Mouse (Mus musculus): ENCODE measurements around the gene Rela.
A peak's percentile ranks its signal among the peaks of the same experiment; 100 is the strongest.

The Rela gene

DNA sequence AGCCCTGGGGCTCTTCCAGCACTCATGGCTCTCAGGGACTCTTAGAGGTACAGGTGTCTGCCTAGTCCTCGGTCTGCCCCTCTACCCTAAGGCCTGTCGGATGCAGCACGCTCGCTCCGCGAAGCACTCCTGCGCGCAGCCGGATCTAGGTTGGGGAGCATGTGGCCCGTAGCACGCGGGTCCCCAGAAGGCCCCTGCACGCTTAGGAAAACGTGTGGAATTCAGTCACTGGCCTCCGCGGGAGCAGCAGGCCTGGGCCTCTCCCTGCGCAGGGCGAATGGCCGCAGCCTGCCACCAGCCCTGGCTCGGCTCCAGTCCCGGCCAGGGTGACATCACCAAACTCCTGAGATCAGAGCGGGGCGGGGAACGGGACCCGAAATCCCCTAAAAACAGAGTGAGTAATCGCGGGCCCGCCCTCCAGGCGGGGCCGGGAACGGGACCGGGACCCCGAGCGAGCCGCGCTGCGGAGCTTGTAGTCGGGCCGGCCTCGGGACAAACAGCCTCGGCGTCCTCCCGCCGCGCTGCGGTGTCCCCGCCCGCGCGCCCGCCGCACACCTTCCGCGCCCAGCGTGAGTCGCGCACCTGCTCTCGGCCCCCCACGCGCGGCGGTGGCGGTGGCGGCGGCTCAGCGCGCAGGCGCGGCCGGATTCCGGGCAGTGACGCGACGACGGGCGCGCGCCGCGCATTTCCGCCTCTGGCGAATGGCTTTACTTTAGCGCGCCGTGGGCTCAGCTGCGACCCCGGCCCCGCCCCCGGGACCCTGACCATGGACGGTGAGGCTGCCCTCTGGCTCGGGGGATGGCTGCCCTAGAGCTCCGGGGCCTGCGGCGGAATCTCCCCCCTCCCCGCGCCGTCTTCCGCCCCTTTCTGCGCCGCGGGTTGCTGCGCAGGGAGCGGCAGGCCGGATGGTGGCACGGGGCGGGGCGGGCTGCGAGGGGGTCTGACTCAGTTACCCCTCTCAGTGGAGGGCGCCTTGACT, at the start of gene Rela:
Gene Rela, plus strand, starts transcription at position 415 of the 979 bp plus-strand sequence.
- DNase-seq = peak; percentile 100

DNA sequence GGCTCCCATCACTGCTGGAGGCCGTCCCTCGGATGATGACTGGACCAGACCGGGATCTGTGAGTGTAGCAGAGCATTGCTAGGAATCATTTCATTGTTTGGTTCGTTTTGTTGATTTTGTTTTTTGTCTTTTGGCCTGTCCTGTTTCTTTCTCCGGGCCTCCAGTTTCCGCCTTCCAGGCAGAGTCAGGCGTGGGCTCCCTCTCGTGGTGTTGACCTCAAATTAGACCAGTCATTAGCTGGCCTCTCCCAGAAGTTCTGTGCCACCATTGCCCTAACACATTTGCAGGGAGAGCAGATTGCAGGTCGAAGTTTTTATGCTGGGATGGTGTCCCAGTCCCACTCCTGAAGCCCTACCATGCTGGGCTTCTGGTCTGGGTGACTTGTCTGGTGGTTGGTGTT, 48.1 kb upstream of the Rela start:
- DNase-seq = peak; percentile 74

DNA sequence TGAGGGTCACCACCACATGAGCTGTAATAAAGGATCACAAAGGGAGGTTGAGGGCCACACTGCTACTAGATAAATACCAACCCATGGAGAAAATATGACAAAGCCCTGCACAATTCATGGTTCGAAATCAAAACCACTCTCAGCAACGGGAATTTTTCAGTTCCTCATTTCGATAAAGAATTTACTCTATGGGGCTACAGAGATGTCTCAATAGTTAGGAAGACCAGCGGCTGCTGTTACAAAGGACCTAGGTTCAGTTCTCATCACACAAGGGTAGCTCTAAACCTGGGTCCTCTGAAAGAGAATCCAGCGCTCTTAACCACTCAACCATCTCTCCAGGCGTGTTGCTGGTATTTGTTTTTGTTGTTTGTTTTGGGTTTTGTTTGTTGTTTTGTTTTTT, 45.4 kb upstream of the Rela start:
- DNase-seq = no peak

DNA sequence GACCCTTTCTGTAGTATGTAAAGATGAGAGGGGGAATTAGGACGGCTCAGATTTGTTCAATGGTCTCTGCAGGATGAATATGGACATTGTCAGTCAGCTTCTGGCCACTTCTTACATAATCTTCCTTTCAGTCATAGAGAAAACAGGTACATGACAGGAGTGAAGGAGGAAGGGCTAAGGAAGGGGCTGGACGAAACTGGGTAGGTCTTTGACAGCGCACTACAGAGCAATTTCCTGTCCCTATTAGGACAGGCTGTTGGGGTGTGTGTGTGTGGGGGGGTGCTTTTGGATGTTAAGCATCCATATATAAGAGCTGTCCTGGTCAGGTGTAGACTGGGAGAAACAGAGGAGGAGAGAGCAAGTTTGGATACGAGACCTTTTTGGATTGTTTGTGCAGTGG, 38.1 kb upstream of the Rela start:
- DNase-seq = no peak

DNA sequence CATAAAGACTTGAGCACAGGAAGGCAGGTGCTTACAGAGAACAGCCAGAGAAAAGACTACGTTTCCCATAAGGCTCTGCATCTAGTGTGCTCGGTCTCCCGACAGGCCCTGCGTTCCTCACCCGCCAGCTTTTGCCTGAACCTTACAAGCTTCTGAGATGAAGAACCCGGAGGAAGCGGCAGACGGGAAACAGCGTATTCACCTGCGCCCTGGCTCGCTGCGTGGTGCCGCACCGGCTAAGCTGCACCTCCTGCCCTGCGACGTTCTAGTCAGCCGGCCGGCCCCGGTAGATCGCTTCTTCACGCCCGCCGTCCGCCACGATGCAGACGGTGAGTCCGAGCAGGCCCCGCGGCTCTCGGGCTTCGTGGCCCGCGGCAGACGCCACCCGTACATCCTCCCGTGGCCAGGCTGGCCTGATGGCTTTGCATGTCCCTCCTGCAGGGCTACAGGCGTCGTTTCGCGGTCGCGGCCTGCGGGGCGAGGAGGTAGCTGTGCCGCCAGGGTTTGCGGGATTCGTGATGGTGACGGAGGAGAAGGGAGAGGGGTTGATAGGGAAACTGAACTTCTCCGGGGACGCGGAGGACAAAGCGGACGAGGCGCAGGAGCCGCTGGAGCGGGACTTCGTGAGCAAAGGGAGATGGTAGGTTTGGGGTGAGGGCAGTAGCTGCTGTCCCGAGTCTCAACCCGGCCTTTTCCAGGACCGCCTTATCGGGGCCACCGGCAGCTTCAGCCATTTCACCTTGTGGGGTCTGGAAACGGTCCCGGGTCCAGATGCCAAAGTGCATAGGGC, 35.3 kb upstream of the Rela start, which contains the start of gene Rnaseh2c:
Gene Rnaseh2c, plus strand, starts transcription at position 122 of the 790 bp plus-strand sequence.
- DNase-seq = peak; percentile 97

DNA sequence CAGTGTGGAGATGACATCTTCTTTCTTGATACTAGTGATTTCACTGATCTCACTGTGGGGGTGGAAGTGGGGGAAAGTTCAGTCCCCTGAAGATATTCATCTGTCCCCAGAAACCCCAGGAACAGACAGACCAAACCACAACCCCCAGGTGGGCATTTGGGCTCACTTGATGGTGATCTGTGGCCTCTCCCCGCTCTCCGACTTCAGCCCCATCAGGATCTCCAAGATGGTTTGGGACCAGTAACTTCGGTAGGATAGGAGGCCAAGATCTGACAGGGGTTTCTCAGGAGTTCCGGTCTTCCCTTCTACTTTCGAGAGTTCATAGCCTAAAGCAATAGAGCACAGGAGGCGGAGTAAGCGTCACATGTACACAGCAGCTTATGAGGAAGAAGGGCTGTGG, 33.6 kb upstream of the Rela start:
- peak; percentile 90 for DNase-seq

DNA sequence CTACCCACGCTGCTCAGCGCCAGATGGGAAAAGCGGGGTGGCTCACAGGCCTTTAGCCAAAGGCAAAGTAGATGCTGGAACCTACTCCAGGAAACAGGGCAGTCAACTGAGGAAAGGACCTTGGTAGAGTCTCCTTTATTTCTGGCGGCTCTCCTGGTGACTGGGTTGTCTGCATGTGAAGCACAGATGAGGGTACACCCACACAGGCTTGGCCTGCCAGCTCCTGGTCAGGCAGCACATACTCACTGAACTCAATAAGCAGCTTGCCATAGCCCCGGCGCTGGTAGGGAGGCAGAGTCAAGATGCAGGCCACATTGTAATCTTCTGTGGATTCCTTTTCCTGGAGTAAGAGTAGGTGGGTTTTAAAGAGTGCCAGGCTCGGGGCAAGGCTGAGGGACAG, 32.2 kb upstream of the Rela start:
- no peak for DNase-seq

DNA sequence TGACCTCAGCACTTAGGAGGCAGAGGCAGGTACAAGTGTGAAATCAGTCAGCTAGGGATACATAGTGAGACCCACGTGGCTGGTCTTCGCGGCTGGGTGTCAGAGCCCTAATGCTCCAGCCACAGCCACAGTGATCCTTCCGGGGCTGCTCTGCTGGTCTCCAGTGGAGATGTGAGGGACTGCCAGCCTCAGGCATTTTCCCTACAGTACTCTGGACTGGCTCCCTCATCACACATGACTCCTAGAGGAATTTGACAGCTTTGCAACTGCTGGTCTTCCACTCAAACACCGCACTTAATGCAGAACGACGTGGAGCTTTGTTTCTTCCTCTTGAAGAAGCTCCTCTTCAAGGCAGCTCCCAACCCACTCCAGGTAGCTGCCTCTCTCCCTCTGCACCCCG, 31.1 kb upstream of the Rela start:
- no peak for DNase-seq

DNA sequence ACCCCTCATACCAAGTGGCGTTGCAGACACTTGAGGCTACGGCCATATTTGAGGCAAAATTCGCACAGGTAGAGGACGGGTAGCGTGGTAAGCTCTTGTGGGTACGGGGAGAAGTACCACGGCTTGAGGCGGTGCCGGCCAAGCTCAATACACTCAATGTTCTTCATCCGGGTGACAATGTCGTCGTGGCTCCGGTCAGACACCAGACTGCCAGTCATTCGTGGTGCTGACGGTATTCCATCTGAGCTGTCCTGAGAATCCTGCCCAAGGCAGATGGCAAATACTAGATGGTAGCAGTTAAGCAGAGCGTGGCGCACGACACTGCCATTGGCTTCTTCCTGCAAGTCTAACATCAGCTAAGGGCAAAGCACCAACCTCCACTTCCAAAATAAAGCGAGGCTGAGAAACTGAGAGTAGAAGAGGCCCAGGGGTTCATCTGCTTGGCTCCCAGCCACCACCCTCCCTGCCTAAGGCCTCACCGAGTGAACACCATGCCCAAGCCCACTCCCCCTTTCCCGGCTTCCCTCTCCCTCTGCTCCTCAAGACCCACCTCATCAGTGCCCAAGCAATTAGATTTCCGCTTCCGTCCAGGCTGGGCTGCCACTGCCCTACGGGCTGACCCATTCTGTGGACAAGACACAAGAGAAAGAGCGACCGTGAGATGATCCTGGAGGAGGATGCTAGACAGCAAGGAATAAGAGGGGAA, 29.4 kb upstream of the Rela start:
- DNase-seq = peak; percentile 92

DNA sequence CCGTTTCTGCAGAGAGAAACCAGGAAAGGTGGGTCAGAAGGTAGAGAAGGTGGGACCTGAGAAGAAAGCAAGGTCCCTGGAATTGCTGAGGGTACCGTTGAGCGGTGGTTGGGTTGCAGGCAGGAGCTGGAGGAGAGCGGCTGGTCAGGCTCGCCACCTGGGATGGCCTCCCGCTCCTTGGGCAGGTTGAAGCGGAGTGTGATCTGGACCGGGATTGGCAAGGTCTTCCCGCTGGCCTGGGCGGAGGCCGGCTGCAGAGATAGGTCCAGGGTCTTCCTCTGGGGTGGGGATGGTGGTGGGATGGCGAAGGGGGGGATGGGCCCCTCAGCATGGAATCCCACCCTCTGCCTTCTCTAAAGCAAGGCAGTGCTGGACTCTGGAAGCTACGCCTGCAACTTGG, 28.6 kb upstream of the Rela start:
- peak; percentile 92 for DNase-seq

DNA sequence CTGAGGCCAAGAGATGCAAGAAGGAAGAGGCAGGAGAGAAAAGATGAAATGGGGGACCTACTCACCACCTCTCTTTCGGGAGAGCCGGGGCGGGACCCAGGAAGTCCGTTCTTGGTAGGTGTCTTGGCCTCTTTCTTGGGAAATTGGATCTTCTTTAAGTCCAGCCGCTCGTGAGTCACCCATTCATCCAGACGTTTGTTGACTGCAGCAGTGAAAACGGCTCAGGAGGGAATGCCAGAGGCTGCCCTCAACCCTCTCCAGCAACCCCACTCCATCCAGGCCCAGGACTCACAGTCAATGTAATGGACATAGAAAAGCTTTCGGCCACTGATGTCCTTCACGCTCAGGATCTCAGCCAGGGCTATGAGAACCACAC, 28.1 kb upstream of the Rela start:
- no peak for DNase-seq

DNA sequence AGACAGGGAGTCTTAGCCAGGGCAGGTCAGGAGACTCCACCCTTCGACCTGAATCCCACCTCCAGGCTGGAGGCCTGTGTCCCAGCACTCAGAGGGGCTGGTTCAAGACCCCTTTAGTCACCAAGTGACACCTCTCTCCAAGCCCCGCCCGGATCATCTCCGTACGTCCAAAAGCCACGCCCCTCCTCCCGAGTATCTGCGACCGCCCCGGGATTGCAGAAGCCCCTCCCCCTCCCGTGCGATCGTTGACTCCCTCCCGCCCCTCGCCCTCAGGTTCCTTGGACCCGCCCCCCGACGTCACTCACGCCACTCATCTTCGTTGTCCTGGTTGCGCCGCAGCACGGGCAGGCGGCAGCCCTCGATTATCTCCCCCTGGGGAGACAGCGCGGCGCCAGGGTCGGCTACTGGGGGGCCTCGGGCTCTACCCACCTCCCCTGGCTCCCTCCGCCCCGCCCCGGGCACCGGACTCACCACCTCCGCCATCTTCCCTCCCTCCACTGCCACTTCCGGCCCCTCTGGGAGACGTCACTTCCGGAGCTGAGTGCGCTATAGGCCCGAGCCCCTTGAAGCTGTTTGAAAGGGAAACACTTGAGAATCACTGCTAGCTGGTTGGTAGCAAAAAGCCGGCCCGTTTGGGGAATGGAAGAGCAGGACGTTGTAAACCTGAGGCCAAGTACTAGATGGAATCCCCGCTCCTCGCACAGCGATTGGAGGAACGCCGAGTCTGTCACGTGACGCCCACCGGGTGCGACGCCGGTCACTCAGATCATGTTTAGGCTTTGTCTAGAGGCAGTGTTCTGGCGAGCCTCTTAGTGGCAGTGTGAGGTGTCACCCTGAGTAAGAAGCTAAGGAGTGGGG, 27.5 kb upstream of the Rela start, which contains the start of gene Kat5:
Gene Kat5, minus strand, starts transcription at position 691 of the 858 bp plus-strand sequence.
- peak; percentile 99 for DNase-seq

DNA sequence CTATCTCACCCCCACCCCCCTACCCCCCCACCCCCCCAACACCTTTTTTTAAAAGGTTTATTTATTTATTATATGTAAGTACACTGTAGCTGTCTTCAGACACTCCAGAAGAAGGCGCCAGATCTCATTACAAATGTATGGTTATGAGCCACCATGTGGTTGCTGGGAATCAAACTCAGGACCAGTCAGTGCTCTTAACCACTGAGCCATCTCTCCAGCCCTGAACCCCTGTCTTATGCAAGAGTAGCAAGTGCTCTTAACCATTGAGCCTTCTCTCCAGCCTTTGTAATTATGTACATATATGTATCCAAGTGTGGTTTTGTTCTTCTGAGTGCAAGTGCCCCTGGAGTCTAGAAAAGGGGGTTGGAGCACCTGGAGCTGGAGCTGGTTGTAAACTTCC, 25.3 kb upstream of the Rela start:
- DNase-seq = peak; percentile 84

DNA sequence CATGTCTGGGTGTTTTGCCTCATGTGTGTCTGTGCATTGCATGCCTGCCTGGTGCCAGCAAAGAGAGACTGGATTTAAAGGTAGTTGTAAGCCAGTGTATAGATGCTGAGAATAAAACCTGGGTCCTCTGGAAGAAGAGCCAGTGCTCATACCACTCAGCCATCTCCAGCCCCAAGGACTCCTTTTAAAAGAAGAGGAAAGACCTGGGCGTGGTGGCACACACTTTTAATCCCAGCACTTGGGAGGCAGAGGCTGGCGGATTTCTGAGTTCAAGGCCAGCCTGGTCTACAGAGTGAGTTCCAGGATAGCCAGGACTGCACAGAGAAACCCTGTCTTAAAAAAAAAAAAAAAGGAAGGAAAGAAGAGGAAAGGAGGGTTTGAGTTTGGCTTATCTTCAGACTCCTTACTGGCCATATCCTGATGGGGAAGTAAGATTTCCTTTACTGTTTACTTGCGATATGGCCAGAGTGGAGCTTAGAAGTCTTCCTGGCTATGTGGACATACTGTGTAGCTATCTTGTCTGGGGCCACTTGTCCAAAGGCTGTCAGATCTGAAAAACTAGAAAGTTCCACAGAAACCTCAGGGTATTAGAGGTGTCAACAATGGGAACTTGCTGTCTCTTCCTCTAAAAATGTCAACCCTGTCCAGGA, 24.4 kb upstream of the Rela start:
- no peak for DNase-seq

DNA sequence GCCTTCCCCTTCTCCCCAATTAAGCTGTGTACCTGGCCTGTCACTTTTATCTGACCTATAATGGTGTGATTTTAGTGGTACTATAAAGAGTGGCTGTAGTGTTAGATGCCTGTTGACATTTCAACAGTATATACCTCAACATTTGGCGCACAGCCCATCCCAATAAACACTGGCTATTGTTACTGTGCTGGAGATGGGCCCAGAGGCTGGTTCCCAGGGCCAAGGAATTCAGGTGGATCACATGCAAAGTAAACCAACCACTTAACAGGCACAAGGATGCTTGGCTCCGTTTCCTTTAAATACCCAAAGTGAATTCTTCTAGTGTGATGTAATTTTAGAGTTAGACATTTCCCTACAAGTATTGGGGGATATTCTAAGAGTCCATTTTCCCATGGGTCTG, 22.3 kb upstream of the Rela start:
- DNase-seq = peak; percentile 84

DNA sequence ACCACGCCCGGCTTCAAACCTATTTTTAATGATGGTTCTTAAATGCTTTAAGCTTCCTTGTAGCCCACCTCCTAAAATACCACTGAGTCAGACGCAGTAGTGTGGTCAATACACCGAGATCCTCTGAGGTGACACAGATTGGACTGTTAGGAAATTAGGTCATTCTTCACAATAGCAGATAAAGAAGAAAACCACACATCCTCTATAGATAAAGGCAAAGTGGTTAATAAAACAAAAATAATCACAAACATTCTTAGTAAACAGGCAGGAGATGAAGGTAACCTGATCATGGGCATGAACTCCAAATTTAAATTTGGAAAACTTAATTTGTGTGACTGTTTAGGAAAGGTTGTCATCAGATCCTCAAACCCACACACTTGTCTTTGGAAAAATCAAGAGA, 17.3 kb upstream of the Rela start:
- no peak for DNase-seq

DNA sequence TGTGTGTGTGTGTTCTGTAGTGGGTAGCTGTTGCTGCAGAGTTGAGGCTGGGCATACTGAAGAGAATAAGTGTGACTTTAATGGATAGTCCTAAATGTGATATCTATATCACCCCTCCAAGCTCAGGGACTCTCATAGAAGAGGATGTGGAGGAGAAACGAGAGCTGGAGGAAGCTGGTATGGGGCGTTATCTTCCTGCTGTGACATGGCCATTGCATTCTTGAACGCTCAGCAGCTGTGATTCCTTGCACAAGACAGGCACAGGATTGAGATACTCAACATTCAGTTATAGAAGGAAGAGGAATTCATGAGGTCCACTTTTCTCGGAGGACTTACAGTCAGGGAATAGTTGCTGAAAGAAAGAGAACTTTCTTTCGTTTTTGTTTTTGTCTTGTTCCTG, 15.4 kb upstream of the Rela start:
- DNase-seq = no peak

DNA sequence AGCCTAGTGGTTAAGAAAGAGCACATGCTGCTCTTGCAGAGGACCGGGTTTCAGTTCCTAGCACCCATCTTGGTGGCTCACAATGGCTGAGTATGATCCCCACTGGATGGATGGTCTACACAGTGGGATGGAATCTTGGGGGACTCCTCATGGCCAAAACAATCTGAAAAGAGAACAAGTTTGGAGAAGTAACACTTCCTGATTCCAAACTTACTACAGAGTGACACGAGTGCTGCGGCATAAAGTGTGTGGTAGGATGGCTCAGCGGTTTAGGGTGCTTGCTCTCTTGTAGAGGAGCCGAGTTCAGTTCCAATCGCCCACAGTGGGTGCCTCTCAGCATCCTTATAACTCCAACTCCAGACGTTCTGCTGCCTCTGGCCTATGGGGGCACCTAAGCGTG, 12.0 kb upstream of the Rela start:
- DNase-seq = peak; percentile 86

DNA sequence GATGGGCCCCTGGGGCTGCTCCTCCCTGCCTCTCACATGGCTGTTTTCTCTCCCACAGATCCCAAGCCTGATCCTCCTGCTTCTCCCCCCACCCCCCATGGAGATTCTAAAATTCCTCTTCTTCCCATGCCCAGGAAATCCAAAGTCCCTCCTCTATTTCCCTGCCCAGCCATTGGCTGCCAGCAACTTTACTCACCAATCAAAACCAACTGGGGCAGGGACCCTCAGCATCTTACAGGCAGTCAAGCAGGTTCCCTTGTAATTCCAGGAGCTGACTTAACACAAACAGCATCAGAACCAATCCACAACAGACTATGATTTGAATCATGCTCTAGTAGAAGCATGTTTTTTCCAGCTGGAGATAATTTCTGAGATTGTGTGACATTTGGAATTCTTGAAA, 7.4 kb upstream of the Rela start:
- DNase-seq = no peak

DNA sequence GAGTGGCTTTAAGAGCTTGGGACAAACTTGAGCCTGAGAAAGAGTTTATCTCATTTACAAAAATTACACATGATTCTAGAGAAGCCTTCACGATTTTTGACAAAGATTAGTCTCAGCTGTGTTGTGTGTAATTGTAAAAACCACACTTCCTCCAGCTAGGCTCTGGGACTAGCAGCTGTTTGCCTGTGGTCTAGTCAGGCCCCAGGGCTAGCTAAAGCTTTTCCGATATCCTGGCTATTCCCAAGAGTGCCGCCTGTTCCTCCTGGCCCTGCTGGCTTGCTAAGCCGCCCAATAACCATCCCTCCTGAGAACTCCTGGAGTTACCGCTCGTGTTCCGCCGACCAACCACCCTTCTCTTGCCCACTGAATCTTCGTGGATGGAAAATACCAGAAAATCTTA, 5.2 kb upstream of the Rela start:
- DNase-seq = peak; percentile 93

DNA sequence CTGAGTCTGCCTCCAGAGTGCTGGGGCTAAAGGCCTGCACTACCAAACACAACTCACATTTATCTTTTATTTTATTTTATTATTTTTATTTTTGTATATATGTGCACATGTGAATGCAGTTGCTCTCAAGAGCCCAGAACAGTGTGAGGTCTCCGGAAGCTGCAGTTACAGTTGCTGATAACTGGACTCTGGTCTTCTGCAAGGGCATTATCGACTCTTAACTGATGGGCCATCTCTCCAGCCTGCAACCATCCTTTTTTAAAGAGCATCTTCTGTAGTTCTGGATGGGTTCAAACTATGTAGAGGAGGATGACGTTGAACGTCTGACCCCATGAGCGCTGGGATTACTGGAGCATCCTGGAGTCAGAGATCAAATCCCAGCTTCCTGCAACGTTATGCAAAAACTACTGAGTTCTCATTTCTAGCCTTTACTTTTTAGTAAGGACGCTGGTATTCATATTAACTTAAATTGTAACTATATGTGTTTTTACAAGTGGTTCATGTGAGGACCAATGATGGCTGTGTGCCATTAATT, 1.2 kb upstream of the Rela start:
- DNase-seq = peak; percentile 92

Measured in heart, adult 11 months (tissue).